Mouse (Mus musculus) testis, adult 2 months (tissue): ENCODE data around the gene Gm20532.

Experiments
- CTCF ChIP-seq: fragments of 200-500 bp; IDR thresholded peaks from 2 replicates; pipeline ENCODE4 v1.5.1; 2012; ENCODE audit warnings: low read depth, mild to moderate bottlenecking, inconsistent platforms, low read length, moderate library complexity; ENCODE audit not compliant: control insufficient read depth, insufficient read depth, insufficient replicate concordance
- POLR2A ChIP-seq: fragments of 200-500 bp; IDR thresholded peaks from 2 replicates; pipeline ENCODE4 v1.6.1; 2012; ENCODE audit warnings: low read depth, mild to moderate bottlenecking, inconsistent platforms, low read length, moderate library complexity; ENCODE audit not compliant: control insufficient read depth

DNA sequence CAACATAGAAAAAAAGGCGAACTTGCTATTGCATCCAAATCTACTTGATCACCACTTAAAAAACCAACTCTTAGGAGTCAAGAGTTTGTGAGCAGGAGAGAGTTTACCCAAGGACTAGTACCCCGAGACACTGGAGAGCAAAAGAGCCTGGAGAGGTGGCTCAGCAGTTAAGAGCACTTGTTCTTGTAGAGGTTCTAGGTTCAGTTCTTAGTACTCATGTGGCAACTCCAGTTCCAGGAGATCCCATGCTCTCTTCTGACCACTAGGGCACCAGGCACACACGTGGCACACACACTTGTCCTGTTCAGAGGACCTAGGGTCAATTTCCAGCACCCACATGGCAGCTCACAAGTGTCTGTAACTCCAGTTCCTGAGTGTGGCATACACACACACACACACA lies 39.6 kb downstream of the Gm20532 start:
- TF ChIP-seq POLR2A (no peak), CTCF (no peak)
